Mouse (Mus musculus) heart, embryonic 15.5 days (tissue): Measurements from ENCODE around the gene Dlx3. TPM values are rescaled to one million over a fixed set of nuclear protein-coding genes. Genes with fewer than 3 reads are reported as not detected.
A peak's percentile ranks its signal among the peaks of the same experiment; 100 is the strongest.

Source experiments
- ATAC-seq: fragments of 200-750 bp; cut with Nextera tagmentation; replicated peaks from 2 replicates; pipeline ENCODE4 v1.8.0; 2017; ENCODE audit warnings: low read depth, moderate TSS enrichment; ENCODE audit not compliant: insufficient number of reproducible peaks, insufficient read depth, low FRiP score
- H3K27ac ChIP-seq: fragments of 300-500 bp; sonication (generic); 2 replicates; pipeline ENCODE4 v1.5.1; 2015; ENCODE audit warnings: mild to moderate bottlenecking, inconsistent platforms
- H3K27me3 ChIP-seq: fragments of 300-500 bp; sonication (generic); 2 replicates; pipeline ENCODE4 v1.6.1; 2015; ENCODE audit warnings: inconsistent platforms
- H3K36me3 ChIP-seq: fragments of 300-500 bp; sonication (generic); 2 replicates; pipeline ENCODE4 v1.6.1; 2015; ENCODE audit warnings: mild to moderate bottlenecking, inconsistent platforms
- H3K4me1 ChIP-seq: fragments of 300-500 bp; sonication (generic); replicated peaks from 2 replicates; pipeline ENCODE4 v1.6.1; 2015; ENCODE audit warnings: inconsistent platforms
- H3K4me2 ChIP-seq: fragments of 300-500 bp; sonication (generic); 2 replicates; pipeline ENCODE4 v1.6.1; 2015; ENCODE audit warnings: inconsistent platforms, mild to moderate bottlenecking, moderate library complexity
- H3K4me3 ChIP-seq: fragments of 300-500 bp; sonication (generic); 2 replicates; pipeline ENCODE4 v1.5.1; 2015; ENCODE audit warnings: mild to moderate bottlenecking, inconsistent platforms
- H3K9ac ChIP-seq: fragments of 300-500 bp; sonication (generic); 2 replicates; pipeline ENCODE4 v1.6.1; 2015; ENCODE audit warnings: mild to moderate bottlenecking, inconsistent platforms
- H3K9me3 ChIP-seq: fragments of 300-500 bp; sonication (generic); replicated peaks from 2 replicates; pipeline ENCODE4 v1.6.1; 2016; ENCODE audit warnings: inconsistent platforms
- WGBS: fragments of 180-500 bp; shearing (Covaris S2); methylation state at CpG from one replicate; pipeline ENCODE4 v1.1.7; 2015; ENCODE audit warnings: mixed read lengths; 5-methylcytosine and 5-hydroxymethylcytosine counted together
- polyA plus RNA-seq: library from polyadenylated mRNA; unstranded; fragments of >200 nt; fragmentation: Nextera tagmentation; extraction: Ambion mirVana; gene quantifications from 2 replicates; pipeline ENCODE4 v1.2.1, GENCODE M21; 2015

Gene Dlx3
- polyA plus RNA-seq, 1 experiment from 2014 or later = 0.08 TPM

DNA sequence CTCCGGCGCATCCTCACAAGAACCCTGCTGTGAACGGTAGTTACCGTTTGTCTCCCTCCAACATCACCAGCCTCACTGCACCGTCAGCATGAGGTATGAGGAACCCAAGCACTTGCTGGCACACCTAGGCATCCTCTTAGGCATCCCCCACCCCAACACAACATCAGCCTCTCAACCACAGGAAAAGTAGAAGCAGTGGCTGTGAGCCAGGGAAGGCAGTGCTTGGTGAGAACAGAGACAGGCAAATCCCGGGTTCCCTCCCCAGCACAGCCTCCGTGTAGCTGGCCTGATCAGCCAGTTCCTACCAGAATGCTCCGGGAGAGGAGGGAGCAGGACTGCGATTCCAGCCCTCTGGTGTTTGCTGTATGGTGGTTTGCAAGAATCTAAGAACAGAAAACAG lies 28.8 kb downstream of the Dlx3 start:
- no peak overlapping the region for H3K4me2 ChIP-seq
- peaks cover 100% of the 10 kb centered on the region for H3K27me3 ChIP-seq
- peaks cover 30% of the 10 kb centered on the region for H3K4me1 ChIP-seq
- 3% methylated on average over 9 of the region's 9 CpGs for WGBS
- H3K27ac ChIP-seq = no peak overlapping the region
- no peak overlapping the region for H3K9ac ChIP-seq
- H3K4me3 ChIP-seq = no peak overlapping the region
- no peaks in the 10 kb centered on the region for H3K9me3 ChIP-seq
- no peak for ATAC-seq
- H3K36me3 ChIP-seq = no peaks in the 10 kb centered on the region

DNA sequence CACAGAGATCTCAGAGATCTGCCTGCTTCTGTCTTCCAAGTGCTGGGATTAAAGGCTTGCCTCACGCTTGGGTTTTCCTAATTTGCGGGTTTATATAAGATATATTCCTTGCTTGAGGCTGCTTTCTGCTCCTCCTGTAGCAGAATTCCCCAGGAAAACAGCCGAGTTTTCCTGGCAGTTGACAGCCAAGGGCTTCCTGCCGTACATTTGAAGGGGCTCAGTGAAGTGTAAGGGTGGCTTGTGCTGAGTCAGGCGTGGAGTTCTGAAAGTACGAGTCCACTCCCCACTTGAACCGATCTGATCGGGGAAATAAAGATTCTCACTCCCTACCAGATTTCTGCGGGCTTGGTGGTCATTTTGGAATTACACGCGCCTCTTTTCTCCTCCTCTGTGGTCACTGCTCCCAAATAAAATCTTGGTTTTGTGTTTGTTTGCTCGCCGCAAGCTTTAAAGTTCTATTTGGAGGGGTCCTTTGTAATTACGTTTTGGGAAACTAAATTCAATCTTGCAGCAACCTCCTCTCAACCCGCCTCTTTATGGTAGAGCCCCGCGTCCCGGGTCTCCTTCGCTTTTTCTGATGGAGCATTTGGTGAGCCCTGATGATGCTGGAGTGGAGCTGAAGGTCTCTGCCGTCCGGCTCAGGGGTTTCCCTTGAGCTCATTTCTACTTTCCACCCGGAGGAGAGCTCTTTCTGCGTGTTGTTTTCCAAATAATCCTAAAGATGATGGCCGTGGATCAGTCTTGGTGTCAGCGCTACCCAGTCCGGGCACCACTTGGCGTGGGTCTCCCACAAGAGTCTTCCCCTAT lies 29.7 kb downstream of the Dlx3 start:
- H3K4me3 ChIP-seq = peak overlapping the region; percentile 5; the same call in 1 of the 2 replicates
- H3K36me3 ChIP-seq = no peaks in the 10 kb centered on the region
- no peak for ATAC-seq
- H3K9me3 ChIP-seq = no peaks in the 10 kb centered on the region
- peaks cover 28% of the 10 kb centered on the region for H3K4me1 ChIP-seq
- H3K27me3 ChIP-seq = peaks cover 92% of the 10 kb centered on the region
- H3K4me2 ChIP-seq = peak overlapping the region; percentile 44; the same call in 1 of the 2 replicates
- 4% methylated on average over 27 of the region's 27 CpGs for WGBS
- no peak overlapping the region for H3K9ac ChIP-seq
- no peak overlapping the region for H3K27ac ChIP-seq

DNA sequence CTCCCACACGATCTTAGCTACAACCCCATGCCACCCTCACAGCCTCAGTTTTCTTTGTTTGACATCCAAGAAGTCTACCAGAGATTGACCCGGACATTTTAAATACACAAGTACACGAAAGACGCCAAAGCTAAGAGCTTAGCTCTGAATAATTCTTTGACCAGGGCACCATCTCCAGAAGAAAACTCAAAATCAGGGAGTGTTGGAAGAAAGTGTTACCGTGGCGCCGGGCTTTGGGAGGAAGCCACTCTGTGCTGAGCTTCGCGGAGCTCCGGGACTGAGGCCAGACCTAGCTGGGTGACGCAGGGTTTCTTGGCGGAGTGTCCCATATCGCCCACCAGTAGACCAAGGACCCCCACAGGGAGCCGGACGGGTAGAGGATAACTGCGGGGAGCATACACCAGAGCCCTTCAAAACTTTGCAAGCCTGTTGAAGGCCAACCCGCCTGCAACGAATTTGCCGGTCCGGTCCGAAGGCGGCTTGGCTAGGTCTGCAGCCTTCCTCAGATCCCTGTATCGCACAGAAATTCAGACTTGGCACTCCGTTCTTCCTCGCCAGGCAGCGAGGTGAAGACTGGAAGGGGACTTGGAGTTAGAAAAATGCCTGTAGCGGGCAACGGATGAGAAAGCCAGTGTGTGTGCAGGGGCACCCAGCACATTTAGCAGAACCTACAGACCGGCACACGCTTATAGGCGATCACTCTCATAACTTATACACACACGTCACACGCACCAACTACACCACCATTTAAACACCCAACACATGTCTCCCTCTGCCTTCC lies 30.5 kb downstream of the Dlx3 start:
- ATAC-seq = no peak
- Histone ChIP-seq H3K4me3 (peak overlapping the region; percentile 5), H3K27me3 (peaks cover 87% of the 10 kb centered on the region), H3K4me2 (peak overlapping the region; percentile 44), H3K27ac (no peak overlapping the region), H3K9ac (no peak overlapping the region), H3K36me3 (no peaks in the 10 kb centered on the region), H3K9me3 (no peaks in the 10 kb centered on the region), H3K4me1 (peaks cover 20% of the 10 kb centered on the region)
- 2% methylated on average over 33 of the region's 33 CpGs for WGBS

DNA sequence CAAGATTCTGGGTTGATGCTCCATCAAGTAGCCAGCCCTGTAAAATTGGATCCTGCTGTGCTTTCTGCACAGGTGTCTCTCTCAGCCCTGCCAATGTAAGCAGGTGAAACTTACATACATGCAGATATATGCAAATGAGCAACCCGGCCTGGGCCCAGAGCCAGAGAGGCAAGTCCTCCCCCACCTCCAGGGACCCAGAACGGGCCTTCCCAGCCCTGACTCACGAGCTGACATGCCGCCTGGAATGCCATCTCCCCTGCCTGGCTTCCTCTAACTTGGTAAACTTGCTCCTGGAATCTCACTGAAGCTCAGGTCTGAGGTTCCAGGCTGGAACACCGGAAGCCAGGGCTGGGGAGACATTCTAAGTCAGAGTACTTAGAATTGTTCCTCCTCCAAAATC lies 33.2 kb downstream of the Dlx3 start:
- ATAC-seq = no peak
- H3K4me3 ChIP-seq = no peak overlapping the region
- peaks cover 11% of the 10 kb centered on the region for H3K4me1 ChIP-seq
- H3K27ac ChIP-seq = no peak overlapping the region
- H3K27me3 ChIP-seq = peaks cover 75% of the 10 kb centered on the region
- no peak overlapping the region for H3K9ac ChIP-seq
- H3K9me3 ChIP-seq = no peaks in the 10 kb centered on the region
- H3K4me2 ChIP-seq = no peak overlapping the region
- WGBS = 21% methylated on average over 5 of the region's 5 CpGs
- H3K36me3 ChIP-seq = no peaks in the 10 kb centered on the region

DNA sequence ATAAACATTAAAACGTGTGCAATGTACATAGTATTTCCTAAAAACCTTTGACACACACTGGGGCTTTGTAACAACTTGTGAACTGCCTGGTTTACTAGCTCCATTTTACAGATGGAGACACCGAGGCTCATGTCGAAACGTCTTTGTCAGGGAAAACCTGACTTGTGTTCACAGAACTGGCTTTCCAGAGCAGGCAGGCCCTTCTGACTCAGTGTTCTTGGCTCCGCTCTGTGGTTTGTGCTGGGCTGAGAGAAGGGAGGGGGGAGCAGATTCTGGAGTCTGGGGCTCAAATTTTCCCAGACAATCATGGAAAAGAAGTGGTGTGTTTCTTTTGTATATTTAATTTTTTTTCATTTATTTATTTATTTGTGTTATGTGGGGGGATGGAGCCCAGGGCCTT lies 33.8 kb downstream of the Dlx3 start:
- Histone ChIP-seq H3K4me1 (peaks cover 11% of the 10 kb centered on the region), H3K36me3 (no peaks in the 10 kb centered on the region), H3K4me3 (no peak overlapping the region), H3K4me2 (no peak overlapping the region), H3K27ac (no peak overlapping the region), H3K9ac (no peak overlapping the region), H3K9me3 (no peaks in the 10 kb centered on the region), H3K27me3 (peaks cover 70% of the 10 kb centered on the region)
- no peak for ATAC-seq
- WGBS = 81% methylated on average over 5 of the region's 5 CpGs

GRCm38 (mm10) chr11:95155511-95155910 lies 35.6 kb downstream of the Dlx3 start:
- no peak overlapping the region for H3K4me3 ChIP-seq

DNA sequence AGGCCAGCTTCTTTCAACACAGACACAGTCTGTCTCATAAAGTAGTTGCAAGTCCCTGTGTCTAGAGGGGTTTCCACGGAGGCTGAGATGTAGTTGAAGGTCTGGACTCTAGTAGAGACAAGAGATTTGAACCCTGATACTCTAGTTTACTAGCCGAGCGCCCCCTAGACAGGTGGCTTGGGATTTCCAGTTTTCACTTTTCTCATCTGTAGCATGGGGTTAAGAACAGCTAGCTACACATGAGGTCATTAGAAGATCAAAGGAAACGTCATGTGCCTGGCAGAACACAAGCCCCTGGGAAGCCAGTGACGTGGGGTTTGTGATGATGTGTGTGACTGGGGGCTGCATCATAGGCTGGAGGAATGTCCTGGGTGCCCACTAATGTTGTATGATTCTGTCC lies 37.4 kb downstream of the Dlx3 start:
- Histone ChIP-seq H3K4me2 (no peak overlapping the region), H3K27me3 (peaks cover 50% of the 10 kb centered on the region), H3K4me1 (no peaks in the 10 kb centered on the region), H3K36me3 (no peaks in the 10 kb centered on the region), H3K27ac (no peak overlapping the region), H3K9ac (no peak overlapping the region), H3K4me3 (no peak overlapping the region), H3K9me3 (no peaks in the 10 kb centered on the region)
- WGBS = 53% methylated on average over 5 of the region's 5 CpGs
- no peak for ATAC-seq

More at GRCm38 (mm10) chr11:95155511-95155910, 35.6 kb downstream of the Dlx3 start:
- Histone ChIP-seq H3K4me1 (peaks cover 3% of the 10 kb centered on the region), H3K9ac (no peak overlapping the region), H3K27ac (no peak overlapping the region), H3K4me2 (no peak overlapping the region), H3K27me3 (peaks cover 57% of the 10 kb centered on the region), H3K36me3 (no peaks in the 10 kb centered on the region), H3K9me3 (no peaks in the 10 kb centered on the region)
- ATAC-seq = no peak
- WGBS = 85% methylated on average over 2 of the region's 2 CpGs

- Histone ChIP-seq H3K9me3 (no peaks in the 10 kb centered on the region), H3K4me2 (no peak overlapping the region), H3K9ac (no peak overlapping the region), H3K27ac (no peak overlapping the region), H3K4me3 (no peak overlapping the region), H3K4me1 (no peaks in the 10 kb centered on the region), H3K36me3 (no peaks in the 10 kb centered on the region), H3K27me3 (peaks cover 48% of the 10 kb centered on the region)
- WGBS = 70% methylated on average over 5 of the region's 5 CpGs
- ATAC-seq = no peak
Observed at GRCm38 (mm10) chr11:95157872-95158271, 38.0 kb downstream of the Dlx3 start.

DNA sequence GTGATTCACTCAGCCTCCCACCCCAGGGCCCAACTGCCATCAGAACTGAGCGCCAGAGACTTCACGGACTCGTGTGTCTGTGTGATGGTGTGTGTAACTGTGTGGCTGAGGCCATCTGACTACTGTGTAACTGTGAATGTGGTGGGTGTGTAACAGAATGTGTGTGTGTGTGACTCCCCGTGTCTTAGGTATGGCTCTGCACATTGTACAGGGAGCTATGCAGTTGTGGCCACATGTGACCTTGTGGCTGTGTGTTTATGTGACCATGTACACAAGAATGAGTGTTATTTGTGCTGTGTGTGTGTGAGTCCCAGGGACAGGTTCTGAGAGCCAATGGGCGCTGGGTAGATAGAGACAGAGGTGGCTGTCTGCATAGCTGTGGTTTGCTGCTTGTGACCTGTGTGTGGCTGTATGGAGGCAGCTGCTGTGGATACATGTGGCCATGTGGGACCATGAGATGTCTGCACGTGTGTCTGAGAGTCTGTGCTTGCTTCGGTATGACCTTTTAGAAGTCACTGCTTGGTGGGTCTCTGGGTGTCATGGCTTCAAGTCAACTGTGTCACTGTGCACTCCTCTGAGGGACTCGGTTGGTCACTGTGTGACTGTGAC lies 39.9 kb downstream of the Dlx3 start:
- H3K9ac ChIP-seq = no peak overlapping the region
- no peaks in the 10 kb centered on the region for H3K4me1 ChIP-seq
- H3K27ac ChIP-seq = no peak overlapping the region
- no peak overlapping the region for H3K4me3 ChIP-seq
- 84% methylated on average over 8 of the region's 8 CpGs for WGBS
- H3K27me3 ChIP-seq = peaks cover 43% of the 10 kb centered on the region
- H3K36me3 ChIP-seq = no peaks in the 10 kb centered on the region
- H3K4me2 ChIP-seq = no peak overlapping the region
- no peak for ATAC-seq
- no peaks in the 10 kb centered on the region for H3K9me3 ChIP-seq

- H3K27ac ChIP-seq = no peak overlapping the region
- no peak overlapping the region for H3K4me3 ChIP-seq
- no peaks in the 10 kb centered on the region for H3K36me3 ChIP-seq
- H3K4me2 ChIP-seq = no peak overlapping the region
- 48% methylated on average over 7 of the region's 7 CpGs for WGBS
- H3K9ac ChIP-seq = no peak overlapping the region
- ATAC-seq = no peak
- no peaks in the 10 kb centered on the region for H3K4me1 ChIP-seq
- H3K9me3 ChIP-seq = no peaks in the 10 kb centered on the region
- peaks cover 41% of the 10 kb centered on the region for H3K27me3 ChIP-seq
Observed at GRCm38 (mm10) chr11:95160693-95161092, 40.8 kb downstream of the Dlx3 start.

DNA sequence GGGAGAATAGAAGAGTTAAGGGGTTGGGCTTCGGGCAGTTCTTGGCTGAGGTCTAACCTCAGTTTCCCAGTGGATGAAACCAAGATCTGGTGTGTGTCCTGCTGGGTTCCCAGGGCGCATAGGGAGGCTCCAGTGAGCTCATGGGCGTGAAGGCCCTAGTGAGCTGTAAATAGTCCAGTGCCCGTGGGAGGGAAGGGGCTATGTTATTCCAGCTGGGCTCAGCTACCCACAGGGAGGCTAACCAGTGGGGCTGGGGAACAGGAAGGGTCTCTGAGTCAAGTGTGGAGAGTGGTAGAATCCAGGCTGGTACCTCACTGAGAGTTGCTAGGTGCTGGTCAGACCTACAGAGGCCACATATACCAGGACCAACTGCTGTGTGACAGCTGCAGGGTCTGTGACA lies 41.8 kb downstream of the Dlx3 start:
- Histone ChIP-seq H3K27ac (no peak overlapping the region), H3K4me1 (no peaks in the 10 kb centered on the region), H3K4me3 (no peak overlapping the region), H3K27me3 (peaks cover 36% of the 10 kb centered on the region), H3K9me3 (no peaks in the 10 kb centered on the region), H3K4me2 (no peak overlapping the region), H3K9ac (no peak overlapping the region), H3K36me3 (no peaks in the 10 kb centered on the region)
- ATAC-seq = no peak
- WGBS = 49% methylated on average over 4 of the region's 4 CpGs
